Mouse (Mus musculus) cerebellum, postnatal 25 days (tissue): ENCODE results near the gene 4930404N11Rik.
A peak's percentile ranks its signal among the peaks of the same experiment; 100 is the strongest.

Experiments used
- DNase-seq, 2 experiments: peaks; one replicate each; pipeline ENCODE4 v3.0.0; 2021; ENCODE audit warnings: mixed read lengths in 2 of 2

The 4930404N11Rik gene

GRCm38 (mm10) chr10:81401521-81402226 is 36.1 kb upstream of the 4930404N11Rik start:
- peak; percentile 72 for DNase-seq

- no peak for DNase-seq
Measured at GRCm38 (mm10) chr10:81401205-81401520, 35.5 kb upstream of the 4930404N11Rik start.

- DNase-seq: peak; percentile 92 to 94
Measured at GRCm38 (mm10) chr10:81400371-81401204, 35.0 kb upstream of the 4930404N11Rik start.

DNA sequence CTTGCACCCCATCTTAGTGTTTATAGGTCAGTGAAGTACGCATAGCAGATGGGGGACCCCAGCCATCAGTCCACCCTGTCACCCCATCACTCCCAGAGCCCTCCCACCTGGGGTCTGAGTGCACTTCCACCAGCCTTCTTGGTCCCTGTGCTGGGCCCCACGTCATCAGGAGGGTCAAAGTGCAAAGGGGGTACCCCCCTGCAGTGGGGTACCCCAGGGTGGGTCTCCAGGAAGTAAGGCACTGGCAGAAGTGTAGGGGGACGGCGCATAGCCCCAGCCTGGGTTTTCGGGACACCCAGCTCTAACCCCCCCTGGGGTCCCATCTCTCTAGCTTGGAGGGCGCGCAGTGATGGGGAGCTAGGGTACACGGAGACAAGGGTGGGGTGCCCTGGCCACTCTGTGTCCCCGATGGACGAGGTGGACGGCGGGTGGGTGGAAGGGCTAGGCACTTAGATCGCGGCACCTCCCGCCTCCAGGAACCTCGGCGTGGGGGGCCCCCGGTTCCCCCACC is 34.2 kb upstream of the 4930404N11Rik start:
- peak in 1 of 2 experiments; percentile 48 for DNase-seq

DNA sequence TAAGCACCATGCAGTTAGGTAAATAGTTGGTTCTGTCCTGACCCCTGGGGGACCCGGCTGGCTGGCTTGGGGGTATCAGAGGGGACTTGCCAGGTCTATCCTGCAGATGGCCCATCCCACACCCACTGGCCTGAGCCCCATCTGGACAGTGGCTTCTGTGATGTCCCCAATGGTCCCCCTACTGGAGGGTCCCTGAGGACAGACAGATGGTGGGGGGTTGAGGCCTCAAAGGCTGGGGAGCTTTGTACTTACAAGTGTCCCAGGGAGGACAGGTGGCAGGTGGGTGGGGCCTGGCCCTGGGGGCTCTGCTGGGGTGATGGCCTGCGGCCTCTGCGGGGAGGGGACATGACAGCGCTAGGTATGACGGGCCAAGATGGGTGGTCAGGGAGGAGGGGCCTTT is 33.7 kb upstream of the 4930404N11Rik start:
- peak in 1 of 2 experiments; percentile 59 for DNase-seq

DNA sequence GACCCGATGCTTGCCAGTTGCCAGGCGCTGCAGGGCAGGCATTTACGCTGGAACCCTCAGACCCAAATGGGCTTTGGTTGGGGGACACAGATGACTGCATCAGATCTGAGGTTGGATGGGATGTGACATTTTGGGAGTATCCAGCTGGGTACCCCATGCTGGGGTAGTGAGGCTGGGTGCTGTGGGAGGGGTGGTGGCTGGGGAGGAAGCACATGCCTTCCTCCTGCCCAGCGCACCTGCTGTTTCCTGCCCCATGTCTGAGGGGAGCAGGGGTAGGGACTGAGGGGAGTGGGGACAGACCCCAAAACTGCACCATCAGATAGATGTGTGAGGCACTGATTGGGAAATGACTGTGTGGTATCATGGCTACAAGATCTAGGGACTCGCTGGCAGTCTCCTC is 31.1 kb upstream of the 4930404N11Rik start:
- DNase-seq: peak; percentile 37 to 40

DNA sequence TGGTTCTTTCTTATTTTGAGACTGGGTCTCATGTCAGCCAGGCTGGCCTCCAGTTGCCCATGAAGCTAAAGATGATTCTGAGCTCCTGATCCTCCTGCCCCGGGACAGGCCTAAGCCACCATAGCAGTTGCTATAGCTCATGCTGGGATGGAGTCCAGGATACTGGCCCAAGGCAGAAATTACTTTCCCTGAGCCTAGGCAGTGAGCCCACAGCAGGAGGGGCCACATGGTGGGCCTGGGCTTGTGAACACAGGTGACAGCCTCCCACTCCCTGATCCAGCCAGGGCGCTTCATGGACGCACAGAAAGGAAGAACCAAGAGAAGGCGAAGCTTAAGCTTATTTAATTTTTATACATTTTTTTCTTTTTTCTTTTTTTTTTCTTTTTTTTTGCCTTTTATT is 30.2 kb upstream of the 4930404N11Rik start:
- peak; percentile 33 to 58 for DNase-seq

GRCm38 (mm10) chr10:81395127-81395526 is 29.5 kb upstream of the 4930404N11Rik start:
- peak; percentile 77 to 86 for DNase-seq

DNA sequence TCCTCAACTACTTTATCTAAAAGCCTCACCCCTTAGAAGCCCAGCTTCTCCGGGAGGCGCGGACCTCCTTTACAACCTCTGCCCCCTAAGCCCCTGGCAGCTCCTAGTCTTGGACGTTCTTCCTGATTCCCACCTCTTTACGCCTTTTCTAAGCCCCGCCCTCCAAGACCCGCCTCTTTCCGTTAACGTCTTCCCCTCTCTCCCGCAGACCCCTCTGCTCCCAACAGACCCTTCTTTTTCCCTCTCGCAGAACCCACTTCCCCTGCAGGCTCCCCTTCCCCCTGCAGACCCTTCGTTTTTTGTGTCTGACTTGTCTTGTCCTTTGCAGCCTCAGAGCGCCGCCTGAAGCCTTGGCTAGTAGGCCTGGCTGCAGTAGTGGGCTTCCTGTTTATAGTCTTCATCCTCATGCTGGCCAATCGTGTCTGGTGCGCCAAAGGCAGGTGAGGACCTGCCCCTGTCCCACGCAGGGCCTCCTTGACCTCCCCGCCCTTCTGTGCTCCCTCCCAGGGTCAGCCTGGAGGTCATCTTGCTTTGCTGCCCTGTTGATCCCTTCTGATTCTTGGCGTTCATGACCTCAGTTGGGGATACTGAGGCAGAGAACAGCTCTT is 27.9 kb upstream of the 4930404N11Rik start:
- DNase-seq: no peak

- DNase-seq: no peak
Measured at GRCm38 (mm10) chr10:81392781-81393185, 27.2 kb upstream of the 4930404N11Rik start, which contains the start of gene Smim24. Smim24 (plus strand) TSS chr10:81393051.

GRCm38 (mm10) chr10:81392270-81392669 is 26.7 kb upstream of the 4930404N11Rik start:
- DNase-seq: no peak

DNA sequence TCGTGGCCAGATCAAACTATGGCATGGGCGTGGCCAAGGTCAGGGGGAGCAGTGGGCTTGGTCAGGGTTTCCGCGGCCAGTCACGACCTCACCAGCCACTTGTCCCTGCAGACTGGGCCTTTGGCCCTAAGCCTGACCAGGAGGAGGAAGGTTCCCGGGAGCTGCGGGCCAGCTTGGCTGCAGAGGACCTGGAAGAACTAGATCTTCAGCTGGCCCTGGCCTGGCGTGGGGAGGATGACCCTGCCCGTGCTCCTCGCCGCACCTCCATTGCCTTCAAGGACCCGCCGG is 25.0 kb upstream of the 4930404N11Rik start:
- DNase-seq: no peak

DNA sequence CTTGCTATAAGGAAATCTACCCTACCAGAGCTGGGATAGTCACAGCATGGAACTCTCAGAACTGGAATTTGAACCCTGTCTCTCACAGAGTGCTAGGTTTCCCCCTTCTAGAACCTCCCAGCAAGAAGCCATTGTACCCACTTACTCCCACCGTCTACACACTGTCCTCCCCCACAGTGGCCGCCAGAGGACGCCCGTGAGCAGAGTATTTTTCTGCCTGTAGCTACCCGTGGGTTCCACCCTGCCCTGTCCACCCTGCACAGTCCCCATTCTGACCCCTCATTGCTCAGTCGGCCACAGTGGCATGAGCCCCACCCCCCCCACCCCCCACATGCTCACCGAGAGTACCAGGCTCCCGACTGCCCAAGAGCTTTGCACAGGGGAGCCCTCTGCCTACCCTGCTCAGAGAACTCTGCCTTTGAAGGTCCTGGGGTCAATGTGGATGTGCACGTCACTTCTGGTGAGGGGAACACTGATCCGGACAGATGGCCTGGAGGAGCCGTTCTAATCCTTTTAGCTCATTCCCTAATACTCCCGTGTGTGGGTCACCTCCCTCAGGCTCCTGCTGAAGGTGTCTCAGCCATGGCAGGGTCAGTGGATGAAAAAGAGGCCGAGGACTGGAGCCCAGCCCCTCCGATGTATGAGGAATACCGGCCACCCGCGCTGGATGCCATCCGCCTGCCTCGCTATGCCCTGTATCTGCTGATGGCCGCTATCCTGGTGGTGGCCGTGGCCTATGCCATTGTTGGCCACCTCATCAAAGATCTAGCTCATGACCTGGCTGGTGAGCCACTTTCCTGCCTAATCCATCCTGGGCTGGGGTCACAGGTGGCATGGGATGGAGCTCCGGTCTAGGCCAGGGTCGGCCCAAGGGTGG is 24.4 kb upstream of the 4930404N11Rik start:
- peak; percentile 84 to 85 for DNase-seq

- DNase-seq: peak in 1 of 2 experiments; percentile 36
Measured at GRCm38 (mm10) chr10:81389373-81389772, 23.8 kb upstream of the 4930404N11Rik start.

- no peak for DNase-seq
Measured at GRCm38 (mm10) chr10:81388505-81389055, 23.0 kb upstream of the 4930404N11Rik start, which contains the start of gene Gm48552. Gm48552 (plus strand) TSS chr10:81389005.

- DNase-seq: no peak
Measured at GRCm38 (mm10) chr10:81387716-81388115, 22.1 kb upstream of the 4930404N11Rik start.

DNA sequence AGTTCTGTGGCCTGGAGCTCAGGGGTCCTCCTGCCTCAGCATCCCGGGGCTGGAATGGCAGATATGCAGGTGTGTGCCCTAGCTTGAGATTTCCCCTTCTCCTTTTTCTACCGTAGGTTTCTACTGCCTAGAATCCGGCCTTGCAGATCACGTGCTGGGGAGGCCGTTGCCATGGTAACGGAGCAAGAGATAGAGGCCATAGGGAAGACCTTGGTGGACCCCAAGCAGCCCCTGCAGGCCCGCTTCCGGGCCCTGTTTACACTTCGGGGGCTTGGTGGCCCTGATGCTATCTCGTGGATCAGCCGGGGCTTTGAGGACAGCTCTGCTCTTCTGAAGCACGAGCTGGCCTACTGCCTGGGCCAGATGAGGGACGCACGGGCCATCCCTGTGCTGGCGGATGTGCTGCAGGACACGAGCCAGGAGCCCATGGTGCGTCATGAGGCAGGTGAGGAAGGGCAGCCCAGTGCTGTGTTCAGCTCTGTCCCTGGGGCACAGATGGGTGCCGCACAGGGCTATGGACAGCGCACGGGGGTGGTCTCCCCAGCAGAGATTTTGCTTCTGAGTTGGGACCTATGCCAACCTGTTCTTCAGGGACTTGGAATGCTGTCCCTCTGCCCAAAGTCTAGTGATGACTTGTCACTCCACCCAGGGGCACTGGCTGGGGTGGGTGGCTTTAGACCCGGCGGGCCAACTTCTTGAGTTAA is 20.1 kb upstream of the 4930404N11Rik start:
- DNase-seq: no peak

DNA sequence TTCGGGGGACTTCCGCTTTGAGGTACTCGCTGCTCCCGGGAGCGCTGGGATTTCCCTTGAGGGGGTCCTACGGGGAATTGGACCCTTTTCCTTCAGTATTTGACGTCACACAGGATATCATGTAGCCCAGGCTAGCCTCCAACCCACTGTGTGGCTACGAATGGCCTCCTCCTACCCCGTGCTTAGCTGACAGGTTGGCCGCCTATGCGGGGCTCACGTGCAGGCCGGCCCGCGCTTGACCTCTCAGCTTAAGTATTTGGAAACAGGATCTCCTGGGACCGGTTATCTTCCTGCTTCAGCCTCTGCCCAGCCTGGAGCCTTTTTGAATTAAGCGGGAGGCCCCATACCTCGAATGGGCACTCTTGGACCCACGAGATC is 19.0 kb upstream of the 4930404N11Rik start:
- DNase-seq: no peak

DNA sequence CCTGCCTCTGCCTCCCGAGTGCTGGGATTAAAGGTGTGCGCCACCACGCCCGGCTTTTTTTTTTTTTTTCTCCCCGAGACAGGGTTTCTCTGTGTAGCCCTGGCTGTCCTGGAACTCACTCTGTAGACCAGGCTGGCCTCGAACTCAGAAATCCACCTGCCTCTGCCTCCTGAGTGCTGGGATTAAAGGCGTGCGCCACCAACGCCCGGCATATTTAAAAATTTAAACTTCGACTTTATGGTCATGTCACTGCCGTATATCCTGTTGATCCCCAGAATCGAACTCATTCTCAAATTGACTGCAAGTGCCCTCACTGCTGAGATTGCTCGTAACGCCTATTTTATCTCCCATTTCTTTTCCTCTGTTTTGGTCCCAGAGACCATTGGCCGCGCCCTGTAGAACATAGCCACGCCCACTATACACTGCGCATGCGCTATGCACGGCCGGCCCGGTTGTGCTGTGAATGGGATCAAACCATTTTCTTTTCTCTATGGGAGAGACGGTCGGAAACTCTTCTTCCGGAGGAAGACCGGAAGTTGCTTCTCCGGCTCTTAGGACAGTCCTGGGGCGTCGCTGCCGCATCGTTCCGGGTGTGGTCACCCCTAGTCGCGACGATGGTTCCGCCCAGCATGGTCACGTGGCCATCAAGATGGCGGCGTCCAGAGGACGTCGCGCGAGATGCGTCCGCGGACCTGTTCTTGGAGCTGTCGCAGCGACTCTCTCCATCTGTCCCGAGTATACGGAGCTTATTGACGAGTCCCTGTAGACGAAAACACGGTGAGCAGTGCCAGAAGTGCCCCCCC is 18.4 kb upstream of the 4930404N11Rik start, which contains the start of the genes Dohh and Gm48551:
Gene Dohh, plus strand, starts transcription at position 627 of the 803 bp plus-strand sequence.
Gene Gm48551, plus strand, starts transcription at position 665 of the 803 bp plus-strand sequence.
- peak; percentile 98 to 100 for DNase-seq

DNA sequence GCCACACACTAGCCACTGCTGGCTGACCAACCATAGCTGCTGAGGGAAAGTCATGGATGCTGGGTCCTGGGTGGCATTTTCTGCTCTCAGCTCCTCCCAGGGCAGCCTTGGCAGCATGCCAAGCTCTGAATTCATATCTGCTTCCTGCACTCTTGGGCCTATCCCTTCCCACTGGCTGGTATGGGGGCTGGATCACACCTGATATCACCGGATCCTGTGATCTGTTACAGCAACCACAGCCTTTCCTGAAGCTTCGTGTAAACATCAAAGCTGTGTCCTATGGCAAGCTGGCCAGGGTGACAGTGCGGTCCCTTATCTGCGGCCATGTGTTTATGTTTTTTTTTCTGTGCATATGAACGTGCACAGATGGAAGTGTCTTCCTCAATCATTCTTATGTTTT is 16.4 kb upstream of the 4930404N11Rik start:
- no peak for DNase-seq
